ENCODE assay signal across 13 mouse cellular contexts in genomic region chr8:110695431-110695830, GRCm38 (mm10). TPM values are rescaled to one million over a fixed set of nuclear protein-coding genes. Genes with fewer than 3 reads are reported as not detected.
DNase-seq lines count a peak whose midpoint lies in the region; ATAC-seq and TF ChIP-seq lines count a peak whose summit lies in the region.
"Had no signal": no experiment of that assay in that cellular context is flagged by ENCODE, and none has a peak within 500 bp of the region (broad histone marks: within the 10 kb centered on the region; RNA-seq: fewer than 3 reads in every experiment).

No protein-coding gene starts in this region.

- DNase-seq in heart, adult 8-10 months (ENCODE audit: low spot score): no peak
- no peak for DNase-seq in lung, postnatal 0 days (ENCODE audit: low spot score)
- no peak for DNase-seq in lung, adult 2 months
- peak; percentile 63 for DNase-seq in cerebellum, adult 8-10 months
- DNase-seq in T-cell, adult 2 months (ENCODE audit: low spot score): no peak
- no peak for DNase-seq in urinary bladder, postnatal 4 days (ENCODE audit: low spot score in 2 of 2)
- DNase-seq: heart, postnatal 10 days; kidney, postnatal 10 days; lung, adult 18-20 months; right cerebral cortex, postnatal 4 days had no signal

- no peak overlapping the region for H3K9ac ChIP-seq in heart, embryonic 12.5 days
- H3K9ac ChIP-seq in lung, postnatal 0 days (replicated peaks; ENCODE audit: low read depth): no peak overlapping the region
- no peak overlapping the region for H3K9ac ChIP-seq in hindbrain, embryonic 16.5 days (ENCODE audit: low read depth, low read length)

- no peaks in the 10 kb centered on the region; the same call in 1 of the 2 replicates for H3K36me3 ChIP-seq in heart, embryonic 12.5 days
- H3K36me3 ChIP-seq in lung, postnatal 0 days (ENCODE audit: insufficient read depth, low read length): no peaks in the 10 kb centered on the region
- H3K36me3 ChIP-seq in hindbrain, embryonic 16.5 days (ENCODE audit: control insufficient read depth, insufficient read depth, low read length): no peaks in the 10 kb centered on the region; the same call in none of the 2 replicates

- H3K4me1 ChIP-seq in heart, embryonic 12.5 days (replicated peaks): peaks cover 41% of the 10 kb centered on the region
- H3K4me1 ChIP-seq in lung, postnatal 0 days (ENCODE audit: insufficient read depth, low read depth, low read length): peaks cover 24% of the 10 kb centered on the region
- peaks cover 11% of the 10 kb centered on the region for H3K4me1 ChIP-seq in lung, adult 2 months (ENCODE audit: control insufficient read depth, insufficient read depth, low read length)
- peaks cover 23% of the 10 kb centered on the region for H3K4me1 ChIP-seq in hindbrain, embryonic 16.5 days (ENCODE audit: control insufficient read depth, insufficient read depth, low read depth, low read length)

- no peak for TF ChIP-seq CTCF in lung, postnatal 0 days (IDR thresholded peaks at IDR 0.05)
- TF ChIP-seq CTCF in lung, adult 2 months (IDR thresholded peaks at IDR 0.05; ENCODE audit: insufficient read depth, low read length): no peak

- H3K4me2 ChIP-seq in heart, embryonic 12.5 days: no peak overlapping the region
- H3K4me2 ChIP-seq in lung, postnatal 0 days (replicated peaks; ENCODE audit: low read depth, low read length): no peak overlapping the region
- H3K4me2 ChIP-seq in hindbrain, embryonic 16.5 days (ENCODE audit: low read length): no peak overlapping the region

- H3K4me3 ChIP-seq in heart, embryonic 12.5 days: no peak overlapping the region
- H3K4me3 ChIP-seq in lung, postnatal 0 days (ENCODE audit: low read depth, low read length): no peak overlapping the region
- H3K4me3 ChIP-seq in lung, adult 2 months (replicated peaks; ENCODE audit: extremely low read depth, low read depth, low read length): no peak overlapping the region
- H3K4me3 ChIP-seq in hindbrain, embryonic 16.5 days (ENCODE audit: low read length): no peak overlapping the region

- H3K27me3 ChIP-seq in heart, embryonic 12.5 days (replicated peaks): no peaks in the 10 kb centered on the region
- H3K27me3 ChIP-seq in lung, postnatal 0 days (replicated peaks; ENCODE audit: insufficient read depth, low read length): no peaks in the 10 kb centered on the region
- no peaks in the 10 kb centered on the region for H3K27me3 ChIP-seq in hindbrain, embryonic 16.5 days (replicated peaks; ENCODE audit: control insufficient read depth, insufficient read depth, low read length)

- no peak overlapping the region for H3K27ac ChIP-seq in heart, embryonic 12.5 days (ENCODE audit: poor library complexity, severe bottlenecking)
- peak overlapping the region; percentile 47; the same call in 1 of the 2 replicates for H3K27ac ChIP-seq in lung, postnatal 0 days (ENCODE audit: low read length)
- peak overlapping the region; percentile 73 for H3K27ac ChIP-seq in hindbrain, embryonic 16.5 days (ENCODE audit: low read depth, low read length)

- no peak for TF ChIP-seq EP300 in lung, postnatal 0 days (IDR thresholded peaks at IDR 0.05)

- no peak for TF ChIP-seq POLR2A in lung, adult 2 months (IDR thresholded peaks at IDR 0.05; ENCODE audit: borderline replicate concordance, extremely low read depth, low read depth, low read length)

- 0 out of 2 replicates have a peak, but pooled peaks have one; percentile 15 for ATAC-seq in heart, embryonic 12.5 days (ENCODE audit: insufficient number of reproducible peaks, low FRiP score)
- 0 out of 2 replicates have a peak, but pooled peaks have one; percentile 25 for ATAC-seq in lung, postnatal 0 days
- peak; percentile 67 for ATAC-seq in hindbrain, embryonic 16.5 days
- ATAC-seq: CD4-positive, CD25-positive, alpha-beta regulatory T cell, adult 4 months had no signal

- H3K9me3 ChIP-seq in heart, embryonic 12.5 days (replicated peaks): no peaks in the 10 kb centered on the region
- H3K9me3 ChIP-seq in lung, postnatal 0 days (ENCODE audit: low read length): no peaks in the 10 kb centered on the region
- H3K9me3 ChIP-seq in hindbrain, embryonic 16.5 days (ENCODE audit: control insufficient read depth, low read length): no peaks in the 10 kb centered on the region

- 78% methylated on average over 5 of the region's 5 CpGs for WGBS in heart, embryonic 12.5 days
- 78% methylated on average over 5 of the region's 5 CpGs for WGBS in lung, postnatal 0 days
- 85% methylated on average over 5 of the region's 5 CpGs for whole genome bisulfite sequencing in lung, adult 2 months
- WGBS in hindbrain, embryonic 16.5 days: 72% methylated on average over 5 of the region's 5 CpGs

RNA-seq across cellular contexts. Expression of gene Mtss1l, which starts 25.8 kb away (rescaled TPM):
- polyA plus RNA-seq in heart, embryonic 12.5 days (2016; fragmentation: Nextera tagmentation; extraction: Ambion mirVana): 12.9 and 14.3 TPM in 2 replicates
- total RNA-seq in heart, adult 8-10 months (2022): 10 to 100 TPM; 37.7 to 46.3 (median 39.9) TPM
- 13.8 and 16.6 TPM in 2 replicates for polyA plus RNA-seq in lung, postnatal 0 days (2015; fragmentation: Nextera tagmentation; extraction: Ambion mirVana)
- polyA plus RNA-seq in lung, adult 2 months (2012; rRNA removed): 120 and 125 TPM in 2 replicates
- 26.4 and 28.8 TPM in 2 replicates for polyA plus RNA-seq in hindbrain, embryonic 16.5 days (2015; fragmentation: Nextera tagmentation; extraction: Ambion mirVana)
- polyA plus RNA-seq: CD4-positive, CD25-positive, alpha-beta regulatory T cell, adult 4 months had no signal

Comparison
In these comparisons a context has a peak if more than half of its experiments do, and no peak if none do; other contexts are left out.
1. ATAC-seq: peak in every context shown above with its lines; median percentile 67 in hindbrain, embryonic 16.5 days; 25 in lung, postnatal 0 days; 15 in heart, embryonic 12.5 days.